Mouse (Mus musculus): Measurements from ENCODE around the gene Fhit. TPM values are rescaled to one million over a fixed set of nuclear protein-coding genes. Genes with fewer than 3 reads are reported as not detected.

Gene Fhit
- total and polyA plus RNA-seq, 2 experiments from 2014 or later = 9.9 to 11.8 TPM

GRCm38 (mm10) chr14:10344064-10344463 lies 817.8 kb downstream of the Fhit start:
- no peak for TF ChIP-seq CTCF (IDR thresholded peaks at IDR 0.05)
- Histone ChIP-seq H3K36me3 (ENCODE audit: insufficient read depth, low read length) (no peaks in the 10 kb centered on the region), H3K9me3 (ENCODE audit: low read length) (no peaks in the 10 kb centered on the region), H3K9ac (replicated peaks; ENCODE audit: low read length, poor library complexity, severe bottlenecking) (no peak overlapping the region), H3K4me3 (ENCODE audit: low read depth, low read length) (no peak overlapping the region), H3K4me2 (ENCODE audit: low read depth, low read length, poor library complexity, severe bottlenecking) (no peak overlapping the region), H3K27me3 (ENCODE audit: insufficient read depth, low read length) (no peaks in the 10 kb centered on the region), H3K4me1 (ENCODE audit: insufficient read depth, low read length) (no peaks in the 10 kb centered on the region), H3K27ac (ENCODE audit: low read depth, low read length) (no peak overlapping the region)
- ATAC-seq (ENCODE audit: low FRiP score) (no peak), DNase-seq (ENCODE audit: low spot score) (no peak)
- 74% methylated on average over 1 of the region's 1 CpGs for WGBS

GRCm38 (mm10) chr14:10316764-10317163 lies 845.1 kb downstream of the Fhit start:
- Histone ChIP-seq H3K27me3 (ENCODE audit: insufficient read depth, low read length) (no peaks in the 10 kb centered on the region), H3K36me3 (ENCODE audit: insufficient read depth, low read length) (no peaks in the 10 kb centered on the region), H3K27ac (ENCODE audit: low read depth, low read length) (no peak overlapping the region), H3K4me1 (ENCODE audit: insufficient read depth, low read length) (no peaks in the 10 kb centered on the region), H3K9ac (replicated peaks; ENCODE audit: low read length, poor library complexity, severe bottlenecking) (no peak overlapping the region), H3K4me3 (ENCODE audit: low read depth, low read length) (no peak overlapping the region), H3K9me3 (ENCODE audit: low read length) (no peaks in the 10 kb centered on the region), H3K4me2 (ENCODE audit: low read depth, low read length, poor library complexity, severe bottlenecking) (no peak overlapping the region)
- 91% methylated on average over 3 of the region's 3 CpGs for WGBS
- DNase-seq (ENCODE audit: low spot score) = no peak
- no peak for ATAC-seq (ENCODE audit: low FRiP score)
- no peak for TF ChIP-seq CTCF (IDR thresholded peaks at IDR 0.05)

DNA sequence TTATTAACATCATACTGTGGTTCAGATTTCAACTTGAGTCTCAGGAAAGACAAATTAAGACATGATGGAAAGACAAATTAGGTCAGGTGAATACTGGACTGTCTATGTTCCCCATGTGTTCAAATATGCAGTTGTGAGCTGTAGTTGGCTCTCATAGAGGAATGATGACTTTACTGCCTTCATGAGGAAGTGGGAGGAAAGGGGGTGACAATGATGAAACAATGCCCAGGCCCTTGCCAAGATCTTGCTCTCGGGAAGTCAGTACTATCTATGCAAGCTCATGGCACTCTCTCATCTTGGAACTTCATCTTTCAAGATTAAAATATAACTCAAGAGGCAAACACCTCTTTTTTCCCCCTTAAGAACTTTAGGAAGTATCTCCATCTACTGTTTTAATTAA lies 849.6 kb downstream of the Fhit start:
- Histone ChIP-seq H3K9ac (replicated peaks; ENCODE audit: low read length, poor library complexity, severe bottlenecking) (no peak overlapping the region), H3K4me2 (ENCODE audit: low read depth, low read length, poor library complexity, severe bottlenecking) (no peak overlapping the region), H3K27ac (ENCODE audit: low read depth, low read length) (no peak overlapping the region), H3K4me3 (ENCODE audit: low read depth, low read length) (no peak overlapping the region), H3K36me3 (ENCODE audit: insufficient read depth, low read length) (no peaks in the 10 kb centered on the region), H3K4me1 (ENCODE audit: insufficient read depth, low read length) (no peaks in the 10 kb centered on the region), H3K9me3 (ENCODE audit: low read length) (no peaks in the 10 kb centered on the region), H3K27me3 (ENCODE audit: insufficient read depth, low read length) (no peaks in the 10 kb centered on the region)
- no peak for TF ChIP-seq CTCF (IDR thresholded peaks at IDR 0.05)
- WGBS = 91% methylated on average over 1 of the region's 1 CpGs
- ATAC-seq (ENCODE audit: low FRiP score) = no peak
- no peak for DNase-seq (ENCODE audit: low spot score)

GRCm38 (mm10) chr14:10305286-10305685 lies 856.5 kb downstream of the Fhit start:
- no peak for DNase-seq (ENCODE audit: low spot score)
- no peaks in the 10 kb centered on the region for H3K36me3 ChIP-seq (ENCODE audit: insufficient read depth, low read length)
- H3K9ac ChIP-seq (replicated peaks; ENCODE audit: low read length, poor library complexity, severe bottlenecking) = no peak overlapping the region
- no peak overlapping the region for H3K4me2 ChIP-seq (ENCODE audit: low read depth, low read length, poor library complexity, severe bottlenecking)
- no peaks in the 10 kb centered on the region for H3K9me3 ChIP-seq (ENCODE audit: low read length)
- no peak overlapping the region for H3K4me3 ChIP-seq (ENCODE audit: low read depth, low read length)
- ATAC-seq (ENCODE audit: low FRiP score) = no peak
- H3K4me1 ChIP-seq (ENCODE audit: insufficient read depth, low read length) = no peaks in the 10 kb centered on the region
- no peak for TF ChIP-seq CTCF (IDR thresholded peaks at IDR 0.05)
- H3K27me3 ChIP-seq (ENCODE audit: insufficient read depth, low read length) = no peaks in the 10 kb centered on the region
- no peak overlapping the region for H3K27ac ChIP-seq (ENCODE audit: low read depth, low read length)

DNA sequence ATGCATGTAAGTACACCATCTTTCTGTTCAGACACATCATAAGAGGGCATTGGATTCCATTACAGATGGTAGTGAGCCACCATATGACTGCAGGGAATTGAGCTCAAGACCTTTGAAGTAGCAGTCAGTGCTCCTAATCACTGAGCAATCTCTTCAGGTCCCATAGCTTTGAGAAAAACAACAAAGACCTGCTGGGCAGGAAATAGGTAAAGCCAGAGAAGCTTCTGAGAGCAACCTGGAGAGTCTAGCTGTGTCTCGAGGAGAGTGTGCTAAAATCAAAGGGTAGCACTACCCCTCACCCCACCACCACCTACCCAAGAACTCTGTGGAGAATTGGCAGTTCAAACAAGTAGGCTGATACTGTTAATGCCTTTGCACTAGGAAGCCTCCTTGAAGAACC lies 860.3 kb downstream of the Fhit start:
- ATAC-seq (ENCODE audit: low FRiP score) (no peak), DNase-seq (ENCODE audit: low spot score) (no peak)
- no peaks in the 10 kb centered on the region for H3K4me1 ChIP-seq (ENCODE audit: insufficient read depth, low read length)
- no peaks in the 10 kb centered on the region for H3K9me3 ChIP-seq (ENCODE audit: low read length)
- 88% methylated on average over 1 of the region's 1 CpGs for WGBS
- no peak overlapping the region for H3K27ac ChIP-seq (ENCODE audit: low read depth, low read length)
- no peaks in the 10 kb centered on the region for H3K27me3 ChIP-seq (ENCODE audit: insufficient read depth, low read length)
- no peak overlapping the region for H3K4me2 ChIP-seq (ENCODE audit: low read depth, low read length, poor library complexity, severe bottlenecking)
- H3K9ac ChIP-seq (replicated peaks; ENCODE audit: low read length, poor library complexity, severe bottlenecking) = no peak overlapping the region
- no peak overlapping the region for H3K4me3 ChIP-seq (ENCODE audit: low read depth, low read length)
- TF ChIP-seq CTCF (IDR thresholded peaks at IDR 0.05) = no peak
- no peaks in the 10 kb centered on the region for H3K36me3 ChIP-seq (ENCODE audit: insufficient read depth, low read length)

DNA sequence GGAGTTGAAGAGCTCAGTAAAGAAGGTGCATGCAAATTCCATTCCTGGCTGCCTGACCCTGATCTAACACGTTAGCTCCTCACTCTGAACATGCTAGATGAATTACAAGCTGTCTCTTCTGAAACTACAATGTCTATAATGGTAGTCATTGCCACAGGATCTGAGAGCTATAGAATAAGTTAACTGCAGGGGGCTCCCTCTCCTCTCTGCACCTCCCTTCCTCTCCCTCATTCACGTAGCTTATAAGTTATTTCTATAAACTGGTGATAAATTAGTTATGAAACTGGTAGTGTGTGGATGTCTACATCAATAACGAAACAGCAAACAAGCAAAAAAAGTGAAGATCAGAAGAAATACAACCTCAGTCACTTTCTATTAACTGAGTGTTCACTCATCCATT lies 860.9 kb downstream of the Fhit start:
- H3K27ac ChIP-seq (ENCODE audit: low read depth, low read length) = no peak overlapping the region
- no peak overlapping the region for H3K4me3 ChIP-seq (ENCODE audit: low read depth, low read length)
- DNase-seq (ENCODE audit: low spot score) = no peak
- TF ChIP-seq CTCF (IDR thresholded peaks at IDR 0.05) = no peak
- no peaks in the 10 kb centered on the region for H3K4me1 ChIP-seq (ENCODE audit: insufficient read depth, low read length)
- no peaks in the 10 kb centered on the region for H3K27me3 ChIP-seq (ENCODE audit: insufficient read depth, low read length)
- H3K36me3 ChIP-seq (ENCODE audit: insufficient read depth, low read length) = no peaks in the 10 kb centered on the region
- no peak overlapping the region for H3K9ac ChIP-seq (replicated peaks; ENCODE audit: low read length, poor library complexity, severe bottlenecking)
- 64% methylated on average over 3 of the region's 3 CpGs for WGBS
- H3K4me2 ChIP-seq (ENCODE audit: low read depth, low read length, poor library complexity, severe bottlenecking) = no peak overlapping the region
- no peak for ATAC-seq (ENCODE audit: low FRiP score)
- no peaks in the 10 kb centered on the region for H3K9me3 ChIP-seq (ENCODE audit: low read length)

Data from midbrain, postnatal 0 days (tissue).